Mouse (Mus musculus): Measurements from ENCODE around the gene Adgrg3. TPM values are rescaled to one million over a fixed set of nuclear protein-coding genes. Genes with fewer than 3 reads are reported as not detected.

The Adgrg3 gene
- polyA plus RNA-seq, 1 experiment from 2014 or later: 2.7 TPM

GRCm38 (mm10) chr8:95067582-95067981 lies 50.1 kb downstream of the Adgrg3 start:
- Histone ChIP-seq H3K9me3 (no peaks in the 10 kb centered on the region), H3K4me2 (replicated peaks) (no peak overlapping the region), H3K4me1 (no peaks in the 10 kb centered on the region), H3K36me3 (no peaks in the 10 kb centered on the region), H3K4me3 (no peak overlapping the region), H3K9ac (replicated peaks) (no peak overlapping the region), H3K27me3 (no peaks in the 10 kb centered on the region), H3K27ac (replicated peaks) (no peak overlapping the region)
- WGBS: 55% methylated on average over 3 of the region's 3 CpGs
- no peak for ATAC-seq (ENCODE audit: low FRiP score, low read depth)

GRCm38 (mm10) chr8:95075504-95075903 lies 58.0 kb downstream of the Adgrg3 start:
- H3K4me2 ChIP-seq (replicated peaks): no peak overlapping the region
- no peak for ATAC-seq (ENCODE audit: low FRiP score, low read depth)
- no peaks in the 10 kb centered on the region for H3K27me3 ChIP-seq
- WGBS: 71% methylated on average over 3 of the region's 3 CpGs
- H3K36me3 ChIP-seq: no peaks in the 10 kb centered on the region
- H3K4me3 ChIP-seq: no peak overlapping the region
- H3K4me1 ChIP-seq: peaks cover 3% of the 10 kb centered on the region
- H3K9ac ChIP-seq (replicated peaks): no peak overlapping the region
- H3K27ac ChIP-seq (replicated peaks): no peak overlapping the region
- H3K9me3 ChIP-seq: no peaks in the 10 kb centered on the region

- H3K9ac ChIP-seq (replicated peaks): no peak overlapping the region
- H3K36me3 ChIP-seq: no peaks in the 10 kb centered on the region
- no peaks in the 10 kb centered on the region for H3K9me3 ChIP-seq
- H3K4me2 ChIP-seq (replicated peaks): no peak overlapping the region
- WGBS: 82% methylated on average over 17 of the region's 17 CpGs
- peaks cover 3% of the 10 kb centered on the region for H3K4me1 ChIP-seq
- H3K4me3 ChIP-seq: no peak overlapping the region
- ATAC-seq (ENCODE audit: low FRiP score, low read depth): no peak
- H3K27me3 ChIP-seq: no peaks in the 10 kb centered on the region
- no peak overlapping the region for H3K27ac ChIP-seq (replicated peaks)
Measured at GRCm38 (mm10) chr8:95076151-95076550, 58.7 kb downstream of the Adgrg3 start.

GRCm38 (mm10) chr8:95078055-95078454 lies 60.6 kb downstream of the Adgrg3 start:
- H3K4me3 ChIP-seq: no peak overlapping the region
- no peak overlapping the region for H3K9ac ChIP-seq (replicated peaks)
- no peaks in the 10 kb centered on the region for H3K9me3 ChIP-seq
- H3K36me3 ChIP-seq: no peaks in the 10 kb centered on the region
- peaks cover 19% of the 10 kb centered on the region for H3K4me1 ChIP-seq
- no peaks in the 10 kb centered on the region for H3K27me3 ChIP-seq
- ATAC-seq (ENCODE audit: low FRiP score, low read depth): no peak
- no peak overlapping the region for H3K27ac ChIP-seq (replicated peaks)
- no peak overlapping the region for H3K4me2 ChIP-seq (replicated peaks)
- 84% methylated on average over 3 of the region's 3 CpGs for WGBS

- ATAC-seq (ENCODE audit: low FRiP score, low read depth): no peak
- WGBS: 85% methylated on average over 4 of the region's 4 CpGs
- no peak overlapping the region for H3K9ac ChIP-seq (replicated peaks)
- peaks cover 19% of the 10 kb centered on the region for H3K4me1 ChIP-seq
- peaks cover 9% of the 10 kb centered on the region; the same call in 1 of the 2 replicates for H3K36me3 ChIP-seq
- H3K4me3 ChIP-seq: no peak overlapping the region
- no peak overlapping the region for H3K27ac ChIP-seq (replicated peaks)
- no peaks in the 10 kb centered on the region for H3K9me3 ChIP-seq
- no peaks in the 10 kb centered on the region for H3K27me3 ChIP-seq
- H3K4me2 ChIP-seq (replicated peaks): no peak overlapping the region
Measured at GRCm38 (mm10) chr8:95079305-95079704, 61.8 kb downstream of the Adgrg3 start.

- H3K27ac ChIP-seq (replicated peaks): peak within 1 kb of the TSS; percentile 68
- H3K9ac ChIP-seq (replicated peaks): peak within 1 kb of the TSS; percentile 82
- WGBS: under 1% methylated on average over 47 of the region's 47 CpGs
- peaks cover 19% of the 10 kb centered on the region for H3K4me1 ChIP-seq
- H3K4me3 ChIP-seq: peak within 1 kb of the TSS; percentile 85
- peak within 1 kb of the TSS; percentile 97 for H3K4me2 ChIP-seq (replicated peaks)
- ATAC-seq (ENCODE audit: low FRiP score, low read depth): peak; percentile 97
- H3K9me3 ChIP-seq: no peaks in the 10 kb centered on the region
- H3K36me3 ChIP-seq: peaks cover 20% of the 10 kb centered on the region
- H3K27me3 ChIP-seq: no peaks in the 10 kb centered on the region
Measured at GRCm38 (mm10) chr8:95080381-95081341, 63.2 kb downstream of the Adgrg3 start, which contains the start of gene Katnb1. Gene Katnb1, plus strand, starts transcription at chr8:95081186.

GRCm38 (mm10) chr8:95081650-95082049 lies 64.2 kb downstream of the Adgrg3 start:
- no peak for ATAC-seq (ENCODE audit: low FRiP score, low read depth)
- peak overlapping the region; percentile 68; the same call in 1 of the 2 replicates for H3K27ac ChIP-seq (replicated peaks)
- H3K36me3 ChIP-seq: peaks cover 21% of the 10 kb centered on the region
- H3K27me3 ChIP-seq: no peaks in the 10 kb centered on the region
- peaks cover 19% of the 10 kb centered on the region for H3K4me1 ChIP-seq
- H3K4me2 ChIP-seq (replicated peaks): peak overlapping the region; percentile 97
- WGBS: 9% methylated on average over 11 of the region's 11 CpGs
- H3K9me3 ChIP-seq: no peaks in the 10 kb centered on the region
- H3K9ac ChIP-seq (replicated peaks): peak overlapping the region; percentile 82
- H3K4me3 ChIP-seq: peak overlapping the region; percentile 85

- no peaks in the 10 kb centered on the region for H3K9me3 ChIP-seq
- H3K4me3 ChIP-seq: no peak overlapping the region
- H3K4me2 ChIP-seq (replicated peaks): no peak overlapping the region
- ATAC-seq (ENCODE audit: low FRiP score, low read depth): no peak
- H3K4me1 ChIP-seq: peaks cover 19% of the 10 kb centered on the region
- no peaks in the 10 kb centered on the region for H3K27me3 ChIP-seq
- 93% methylated on average over 4 of the region's 4 CpGs for WGBS
- H3K27ac ChIP-seq (replicated peaks): no peak overlapping the region
- no peak overlapping the region for H3K9ac ChIP-seq (replicated peaks)
- H3K36me3 ChIP-seq: peaks cover 47% of the 10 kb centered on the region
Measured at GRCm38 (mm10) chr8:95084261-95084660, 66.8 kb downstream of the Adgrg3 start.

GRCm38 (mm10) chr8:95084744-95085431 lies 67.4 kb downstream of the Adgrg3 start:
- Histone ChIP-seq H3K9me3 (no peaks in the 10 kb centered on the region), H3K4me3 (no peak overlapping the region), H3K27ac (replicated peaks) (no peak overlapping the region), H3K4me1 (peaks cover 19% of the 10 kb centered on the region), H3K27me3 (no peaks in the 10 kb centered on the region), H3K36me3 (peaks cover 52% of the 10 kb centered on the region), H3K9ac (replicated peaks) (no peak overlapping the region), H3K4me2 (replicated peaks) (no peak overlapping the region)
- ATAC-seq (ENCODE audit: low FRiP score, low read depth): no peak
- 92% methylated on average over 10 of the region's 10 CpGs for WGBS

- ATAC-seq (ENCODE audit: low FRiP score, low read depth): no peak
- no peak overlapping the region for H3K9ac ChIP-seq (replicated peaks)
- 87% methylated on average over 7 of the region's 7 CpGs for WGBS
- H3K4me3 ChIP-seq: no peak overlapping the region
- H3K9me3 ChIP-seq: no peaks in the 10 kb centered on the region
- no peaks in the 10 kb centered on the region for H3K27me3 ChIP-seq
- H3K4me2 ChIP-seq (replicated peaks): no peak overlapping the region
- H3K36me3 ChIP-seq: peaks cover 59% of the 10 kb centered on the region
- H3K27ac ChIP-seq (replicated peaks): no peak overlapping the region
- H3K4me1 ChIP-seq: peaks cover 16% of the 10 kb centered on the region
Measured at GRCm38 (mm10) chr8:95085432-95086141, 68.1 kb downstream of the Adgrg3 start.

- peaks cover 90% of the 10 kb centered on the region for H3K36me3 ChIP-seq
- no peak for ATAC-seq (ENCODE audit: low FRiP score, low read depth)
Measured at GRCm38 (mm10) chr8:95093574-95093973, 76.1 kb downstream of the Adgrg3 start.

More at GRCm38 (mm10) chr8:95093574-95093973, 76.1 kb downstream of the Adgrg3 start:
- WGBS: 94% methylated on average over 4 of the region's 4 CpGs
- Histone ChIP-seq H3K4me2 (replicated peaks) (no peak overlapping the region), H3K9ac (replicated peaks) (no peak overlapping the region), H3K27ac (replicated peaks) (no peak overlapping the region), H3K9me3 (no peaks in the 10 kb centered on the region), H3K27me3 (no peaks in the 10 kb centered on the region), H3K4me1 (no peaks in the 10 kb centered on the region), H3K4me3 (no peak overlapping the region)

All from midbrain, embryonic 12.5 days (tissue).